Mouse (Mus musculus): ENCODE data around the gene Mapk8.

Mapk8 gene

GRCm38 (mm10) chr14:33398065-33398860 is 48.7 kb downstream of the Mapk8 start:
- DNase-seq (ENCODE audit: low spot score) = no peak

DNA sequence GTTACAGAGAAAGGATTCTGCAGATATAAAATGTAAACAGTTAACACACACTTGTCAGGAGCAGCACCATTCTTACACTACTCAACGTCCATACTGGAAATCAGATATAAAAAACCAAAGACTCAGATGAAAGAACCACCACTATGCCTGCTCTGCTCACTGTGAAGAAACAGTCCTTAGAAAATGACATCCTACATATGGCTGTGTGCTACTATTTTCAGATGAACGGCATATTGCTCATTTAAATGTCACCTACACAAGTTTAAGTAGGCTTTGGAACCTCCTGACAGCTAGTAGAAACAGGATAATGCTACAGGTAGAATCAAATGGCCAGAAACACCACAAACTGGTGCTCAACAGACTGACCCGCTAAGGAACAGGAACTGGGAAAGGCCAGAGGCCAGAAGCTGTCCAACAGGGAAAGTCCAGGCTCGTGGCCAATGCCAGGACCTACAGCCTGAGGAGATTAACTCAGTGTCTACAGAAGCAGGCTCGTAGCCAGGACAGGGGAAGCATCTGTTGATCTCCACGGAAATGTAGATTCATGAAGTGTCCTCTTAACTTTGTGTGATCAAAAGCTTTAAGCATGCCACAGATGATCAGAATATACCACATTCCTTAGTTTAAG is 66.0 kb downstream of the Mapk8 start:
- DNase-seq (ENCODE audit: low spot score) = no peak

DNA sequence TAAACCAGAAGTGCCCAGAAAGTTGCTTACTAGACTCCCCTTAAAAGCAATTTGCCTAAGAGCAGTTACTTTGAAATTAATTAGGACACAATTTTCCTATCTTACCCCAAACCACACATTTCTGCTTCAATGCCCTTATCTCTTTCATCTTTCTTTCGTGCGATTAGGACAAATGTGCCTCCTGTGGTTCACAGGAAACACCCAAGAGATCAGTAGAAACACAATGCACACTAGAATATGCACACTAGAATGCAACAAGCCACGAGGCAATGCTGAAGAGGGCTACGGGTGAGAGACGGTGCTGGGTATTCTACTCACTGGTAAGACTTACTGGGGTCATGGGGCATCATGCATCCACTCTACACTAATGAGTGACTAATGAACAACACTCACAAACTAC is 68.2 kb downstream of the Mapk8 start:
- DNase-seq (ENCODE audit: low spot score) = no peak

GRCm38 (mm10) chr14:33377211-33377610 is 69.7 kb downstream of the Mapk8 start:
- no peak for DNase-seq (ENCODE audit: low spot score)

GRCm38 (mm10) chr14:33374089-33374488 is 72.9 kb downstream of the Mapk8 start:
- no peak for DNase-seq (ENCODE audit: low spot score)

- no peak for DNase-seq (ENCODE audit: low spot score)
Measured at GRCm38 (mm10) chr14:33373271-33373670, 73.7 kb downstream of the Mapk8 start.

- no peak for DNase-seq (ENCODE audit: low spot score)
Measured at GRCm38 (mm10) chr14:33371248-33371647, 75.7 kb downstream of the Mapk8 start.

DNA sequence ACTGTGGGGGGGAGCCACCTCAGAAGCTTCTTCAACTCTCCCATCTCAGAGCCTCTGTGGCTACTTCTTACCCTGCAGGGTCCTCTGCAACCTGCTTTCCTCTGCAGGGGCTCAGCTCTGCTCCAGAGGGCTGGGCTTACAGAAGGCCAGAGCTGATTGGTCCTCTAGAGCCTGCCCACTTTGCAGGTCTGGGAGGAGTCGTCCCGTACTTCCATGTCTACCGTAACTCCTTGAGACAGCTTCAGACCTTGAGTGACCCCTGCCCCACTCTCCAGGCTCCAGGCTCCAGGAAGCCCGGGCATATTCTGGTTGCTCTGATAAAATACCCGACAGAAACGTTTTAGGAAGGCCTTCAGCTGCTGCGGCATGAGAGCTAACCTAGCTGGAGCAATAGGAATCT is 76.9 kb downstream of the Mapk8 start:
- DNase-seq (ENCODE audit: low spot score) = no peak

GRCm38 (mm10) chr14:33369375-33369774 is 77.6 kb downstream of the Mapk8 start:
- no peak for DNase-seq (ENCODE audit: low spot score)

GRCm38 (mm10) chr14:33366891-33367777 is 79.8 kb downstream of the Mapk8 start:
- DNase-seq (ENCODE audit: low spot score) = no peak

- no peak for DNase-seq (ENCODE audit: low spot score)
Measured at GRCm38 (mm10) chr14:33364061-33364460, 82.9 kb downstream of the Mapk8 start.

DNA sequence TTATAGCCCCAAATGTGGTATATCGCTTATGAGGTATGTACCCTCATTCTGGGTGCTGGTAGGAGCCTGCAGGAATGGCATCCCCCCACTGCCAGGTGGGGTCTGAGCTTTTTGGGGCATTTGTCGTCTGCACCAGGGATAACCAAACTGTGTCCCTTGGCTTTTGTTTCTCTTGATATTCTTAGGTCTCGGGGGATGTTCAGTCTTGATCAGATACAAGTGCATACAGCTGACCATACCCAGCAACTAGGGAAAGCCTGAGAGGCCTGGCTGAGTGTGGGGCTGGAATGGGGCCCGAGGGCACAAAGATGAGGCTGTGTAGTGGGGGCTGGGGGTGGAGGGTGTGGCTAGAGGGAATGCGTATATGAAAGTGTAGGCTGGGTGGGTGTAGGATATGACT is 83.3 kb downstream of the Mapk8 start:
- DNase-seq (ENCODE audit: low spot score) = no peak

GRCm38 (mm10) chr14:33362807-33363206 is 84.2 kb downstream of the Mapk8 start:
- DNase-seq (ENCODE audit: low spot score) = no peak

DNA sequence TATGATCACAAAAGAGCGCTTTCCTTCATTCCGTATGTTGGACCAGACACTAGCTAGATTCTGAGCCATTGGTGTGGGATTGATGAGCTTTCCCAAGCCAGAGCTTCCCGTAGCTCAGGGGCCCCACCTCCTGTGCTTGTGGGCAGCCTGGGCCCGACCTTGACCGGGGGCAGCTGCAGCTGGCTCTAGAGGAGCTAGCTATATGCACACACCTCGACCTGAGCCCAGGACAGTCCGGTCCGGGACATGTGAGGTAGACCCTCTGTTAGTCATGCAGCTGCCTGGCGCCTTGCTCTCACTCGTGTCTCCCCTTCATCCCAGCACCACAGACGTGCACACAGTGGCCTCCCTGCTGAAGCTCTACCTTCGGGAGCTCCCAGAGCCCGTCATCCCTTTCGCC is 84.8 kb downstream of the Mapk8 start:
- no peak for DNase-seq (ENCODE audit: low spot score)

DNA sequence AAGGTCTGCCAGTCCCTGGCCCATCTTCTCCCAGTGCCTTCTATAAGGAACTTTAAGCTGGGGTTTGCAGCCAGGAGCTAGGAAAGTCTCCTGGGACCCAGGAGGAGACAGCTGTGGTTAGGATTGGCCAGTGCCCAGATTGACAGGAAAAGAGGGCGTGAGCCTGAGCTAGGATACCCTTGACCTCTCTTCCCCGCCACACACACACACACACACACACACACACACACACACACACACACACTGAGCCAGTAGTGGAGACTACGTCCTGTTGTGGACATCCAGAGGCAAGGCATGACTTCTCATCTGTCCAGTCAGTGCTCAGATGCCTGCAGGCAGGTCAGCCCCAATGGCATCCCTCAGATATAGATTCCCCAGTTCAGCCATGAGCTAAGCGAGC is 85.4 kb downstream of the Mapk8 start:
- no peak for DNase-seq (ENCODE audit: low spot score)

DNA sequence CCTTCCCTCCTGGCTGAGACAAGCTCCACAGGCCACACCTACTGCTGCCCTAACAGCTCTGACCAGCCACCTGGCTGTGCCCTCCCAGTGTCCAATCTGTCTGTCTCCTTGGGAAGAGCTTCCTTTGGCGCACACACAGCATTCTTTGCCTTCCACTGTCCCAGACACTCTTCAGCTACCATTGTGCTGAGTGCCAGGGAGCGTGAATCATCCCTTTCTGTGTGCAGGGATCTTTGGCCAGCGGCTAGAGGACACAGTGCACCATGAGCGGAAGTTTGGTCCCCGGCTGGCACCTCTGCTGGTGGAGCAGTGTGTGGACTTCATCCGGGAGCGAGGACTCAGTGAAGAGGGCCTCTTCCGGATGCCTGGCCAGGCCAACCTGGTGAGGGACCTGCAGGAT is 88.1 kb downstream of the Mapk8 start:
- DNase-seq (ENCODE audit: low spot score) = no peak

DNA sequence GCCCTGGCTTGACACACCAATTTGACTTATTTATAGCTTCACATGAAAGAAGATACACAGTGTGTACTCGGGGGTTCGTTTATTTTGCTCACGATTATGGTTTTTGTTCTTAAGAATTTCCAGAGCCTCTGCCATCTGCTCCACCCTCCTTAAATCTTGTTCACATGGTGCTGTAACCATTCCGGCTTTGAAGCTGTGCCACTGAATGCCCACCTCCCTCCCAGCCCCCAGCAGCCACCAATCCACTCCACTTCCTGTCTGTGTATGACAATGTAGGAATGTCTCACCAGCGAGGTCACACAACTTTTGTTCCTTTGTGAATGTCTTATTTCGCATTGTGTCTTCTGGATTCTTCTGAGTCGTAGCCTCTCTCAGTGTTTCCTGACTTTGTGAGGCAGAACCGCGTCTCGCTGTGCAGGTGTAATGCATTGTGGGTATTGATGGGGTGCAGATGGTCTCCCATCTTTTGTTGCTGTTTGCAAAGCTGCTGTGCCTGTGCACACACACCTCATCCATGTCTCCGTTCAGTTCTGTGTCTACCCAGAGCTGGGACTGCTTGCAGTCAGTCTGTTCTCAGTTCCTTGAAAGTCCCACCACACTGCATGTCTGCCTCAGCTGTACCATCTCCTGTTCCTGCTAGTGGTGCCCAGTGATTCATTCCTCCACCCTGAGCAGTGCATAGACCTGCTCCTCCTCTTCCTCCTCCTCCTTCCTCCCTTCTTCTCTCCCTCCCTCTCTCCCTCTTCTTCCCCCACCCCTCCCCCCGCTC is 89.2 kb downstream of the Mapk8 start:
- no peak for DNase-seq (ENCODE audit: low spot score)

DNA sequence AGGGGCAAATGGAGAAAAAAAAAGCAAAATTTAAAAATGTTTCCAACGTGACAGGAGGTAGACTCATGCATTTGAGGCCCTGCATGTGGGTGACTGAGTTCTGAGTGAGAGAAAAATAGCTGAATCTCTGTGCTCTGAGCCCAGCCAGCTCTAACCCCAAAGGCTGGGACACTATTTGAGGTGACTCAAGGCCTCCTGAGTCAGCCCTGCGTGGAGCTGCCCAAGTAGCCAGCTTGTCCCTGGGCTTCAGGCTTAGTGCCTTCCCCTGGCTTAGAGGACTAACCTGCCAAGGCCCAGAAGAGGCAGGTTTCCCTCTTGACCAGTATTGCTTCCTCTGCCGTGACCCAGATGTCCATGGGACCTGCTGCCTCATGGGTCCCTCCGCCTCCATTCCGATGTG is 91.7 kb downstream of the Mapk8 start:
- no peak for DNase-seq (ENCODE audit: low spot score)

- no peak for DNase-seq (ENCODE audit: low spot score)
Measured at GRCm38 (mm10) chr14:33352890-33353289, 94.1 kb downstream of the Mapk8 start.

- no peak for DNase-seq (ENCODE audit: low spot score)
Measured at GRCm38 (mm10) chr14:33351984-33352722, 94.8 kb downstream of the Mapk8 start.

GRCm38 (mm10) chr14:33351019-33351418 is 95.9 kb downstream of the Mapk8 start:
- DNase-seq (ENCODE audit: low spot score) = no peak
